Mouse (Mus musculus) frontal cortex, postnatal 25 days (tissue): ENCODE data around the gene Usp6nl.

Experiments used
- DNase-seq, 2 experiments: peaks; one replicate each; pipeline ENCODE4 v3.0.0; 2022; ENCODE audit warnings: low spot score in 2 of 2

Gene Usp6nl

DNA sequence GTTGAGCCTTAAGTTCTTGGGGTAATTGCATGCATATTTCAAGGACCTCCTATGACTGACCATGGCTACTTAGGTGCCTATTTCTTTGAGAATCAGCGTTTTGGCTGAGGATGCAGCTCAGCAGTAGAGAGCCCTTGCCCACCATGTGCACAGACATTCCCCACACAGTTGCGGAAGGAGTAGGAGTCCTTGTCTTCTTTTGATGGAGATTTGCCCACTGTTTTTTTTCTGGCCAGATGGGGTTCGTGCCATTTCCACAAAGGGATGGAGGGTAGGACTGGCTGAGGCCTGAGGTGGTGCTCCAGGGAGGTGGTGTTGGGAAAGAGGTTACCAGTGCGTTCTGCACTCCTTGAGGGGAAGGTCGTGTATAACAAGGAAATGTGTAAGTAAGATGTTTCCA, 91.9 kb downstream of the Usp6nl start:
- no peak for DNase-seq

DNA sequence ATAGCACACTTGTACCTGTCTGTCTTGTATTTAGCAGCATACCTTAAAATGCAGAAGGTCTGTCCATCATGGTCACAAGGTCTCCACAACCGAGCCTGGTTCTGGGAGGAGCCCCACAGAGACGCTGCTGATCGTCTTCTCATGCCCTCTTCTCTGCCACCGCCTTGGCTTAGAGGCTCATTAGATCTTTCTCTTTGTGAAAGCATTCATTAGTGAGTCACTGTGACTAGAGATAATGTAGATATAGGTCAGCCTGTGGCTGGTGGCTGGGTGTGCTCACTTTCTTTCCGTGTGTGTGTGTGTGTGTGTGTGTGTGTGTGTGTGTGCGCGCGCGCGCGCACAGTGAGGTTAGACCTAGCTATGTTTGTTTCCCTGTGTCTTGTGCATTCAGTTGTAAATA, 94.7 kb downstream of the Usp6nl start:
- no peak for DNase-seq

DNA sequence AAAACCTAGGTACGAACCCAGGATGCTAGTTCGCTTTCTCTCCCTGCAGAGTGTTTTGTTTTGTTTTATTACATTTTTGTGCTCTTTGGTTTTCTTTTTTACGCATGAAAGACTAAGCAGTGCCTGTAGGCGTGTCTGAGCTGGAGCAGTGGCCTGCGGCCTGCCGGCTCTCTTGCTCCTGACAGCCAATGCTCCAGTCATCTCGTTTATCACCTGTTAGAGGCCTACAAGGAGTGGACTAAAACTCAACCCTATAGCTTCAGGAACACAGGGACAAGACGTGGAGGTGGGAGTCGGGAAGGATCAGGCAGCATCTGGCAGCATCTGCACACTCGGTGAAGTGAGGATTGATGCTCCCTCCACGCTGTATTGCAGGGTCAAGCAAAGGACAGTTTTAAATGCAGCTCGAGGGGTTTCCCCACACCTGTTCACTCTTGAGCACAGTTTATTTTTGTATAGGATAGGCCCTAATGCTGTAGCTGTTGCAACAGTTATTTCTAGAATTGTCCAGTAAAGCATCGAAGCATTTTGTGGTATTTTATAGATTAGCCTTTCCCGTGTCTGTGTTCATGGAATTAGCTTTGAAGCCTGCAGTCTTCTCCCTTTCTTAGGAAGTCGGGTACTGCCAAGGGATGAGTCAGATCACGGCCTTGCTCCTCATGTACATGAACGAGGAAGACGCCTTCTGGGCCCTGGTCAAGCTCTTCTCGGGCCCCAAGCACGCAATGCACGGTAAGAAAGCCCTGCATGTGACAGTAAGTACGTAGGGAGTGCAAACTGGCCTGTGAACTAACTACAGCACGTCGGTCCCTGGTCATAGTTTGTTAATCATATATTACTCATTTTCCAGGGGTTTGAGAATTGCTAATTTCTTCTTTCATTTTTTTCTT, 101.4 kb downstream of the Usp6nl start:
- DNase-seq, result no peak

DNA sequence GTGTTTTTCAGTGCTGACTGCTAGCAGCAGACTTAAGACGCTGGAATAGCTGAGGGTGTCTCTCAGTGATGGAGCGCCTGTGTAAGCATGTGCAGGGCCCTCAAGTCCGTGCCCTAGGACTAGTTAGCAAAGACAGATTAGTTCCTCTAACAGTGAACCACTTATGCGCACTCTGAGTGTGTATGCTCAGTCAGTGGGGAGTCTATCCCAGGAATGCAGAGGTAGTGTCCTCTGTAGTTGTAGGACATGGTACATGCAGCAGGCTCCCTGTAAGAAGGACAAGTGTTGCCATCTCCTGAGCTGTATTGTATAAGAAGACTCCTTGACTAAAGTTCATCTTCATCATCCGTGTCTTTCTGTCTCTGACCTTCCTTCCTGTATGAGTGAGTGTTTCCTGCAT, 102.4 kb downstream of the Usp6nl start:
- DNase-seq, result no peak

DNA sequence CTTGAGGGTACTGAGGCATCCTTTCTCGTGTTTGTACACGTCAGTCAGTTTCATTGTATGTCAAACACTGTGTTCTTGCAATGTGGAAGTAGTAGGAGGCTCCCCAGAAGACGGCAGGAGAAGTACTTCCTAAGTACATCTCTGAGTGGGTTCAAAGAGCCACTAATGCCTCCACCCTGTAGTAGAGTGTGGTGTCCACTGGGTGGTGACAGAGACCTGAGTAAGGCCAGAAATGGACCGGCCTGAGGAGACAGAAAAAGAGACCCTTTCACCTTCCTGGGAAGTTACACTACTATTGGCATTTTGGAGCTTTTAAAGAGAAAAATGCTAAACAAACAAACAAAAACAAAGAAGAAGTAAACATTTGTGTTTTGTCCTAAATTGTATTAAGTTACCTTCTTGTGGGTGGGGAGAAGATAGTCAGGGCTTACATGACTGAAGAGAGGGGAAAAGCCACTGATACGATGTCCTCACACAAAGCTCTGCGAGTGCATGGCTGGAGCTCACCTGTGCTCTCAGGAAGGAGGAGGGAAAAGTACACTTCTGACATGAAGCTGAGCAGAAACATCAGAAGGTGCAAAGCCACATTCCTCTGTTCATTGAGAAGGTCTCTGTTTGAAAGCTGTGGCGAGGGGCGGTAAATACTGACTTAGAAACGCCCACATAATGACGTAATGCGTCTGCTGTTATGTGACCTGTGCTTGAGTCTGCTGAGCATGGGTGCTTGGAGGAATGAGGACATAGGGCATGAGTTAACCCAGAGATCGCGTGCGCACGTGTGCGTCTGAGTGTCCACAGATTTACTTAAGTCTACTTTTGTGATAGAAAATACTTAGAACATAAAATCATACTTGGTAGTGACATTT, 113.9 kb downstream of the Usp6nl start:
- peak in 1 of 2 experiments; percentile 24 for DNase-seq

DNA sequence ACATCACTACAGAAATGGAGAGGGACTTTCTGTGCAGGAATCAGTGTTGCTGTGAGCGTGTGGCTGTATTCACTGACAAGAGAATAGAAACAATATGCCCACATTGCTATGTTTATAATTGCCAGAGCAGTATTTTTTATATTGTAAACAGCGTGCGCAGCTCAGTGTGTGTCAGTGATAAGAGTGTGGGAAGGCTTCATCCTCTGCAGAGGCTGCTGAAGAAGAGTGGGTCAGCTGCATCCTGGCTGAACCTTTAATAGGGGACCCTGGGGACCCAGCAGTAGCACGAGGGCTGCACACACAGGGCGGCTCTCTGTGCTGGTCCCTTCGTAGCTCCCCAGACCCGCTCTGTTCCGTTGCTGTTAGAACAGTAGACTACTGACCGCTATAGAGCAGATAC, 119.2 kb downstream of the Usp6nl start:
- no peak for DNase-seq

DNA sequence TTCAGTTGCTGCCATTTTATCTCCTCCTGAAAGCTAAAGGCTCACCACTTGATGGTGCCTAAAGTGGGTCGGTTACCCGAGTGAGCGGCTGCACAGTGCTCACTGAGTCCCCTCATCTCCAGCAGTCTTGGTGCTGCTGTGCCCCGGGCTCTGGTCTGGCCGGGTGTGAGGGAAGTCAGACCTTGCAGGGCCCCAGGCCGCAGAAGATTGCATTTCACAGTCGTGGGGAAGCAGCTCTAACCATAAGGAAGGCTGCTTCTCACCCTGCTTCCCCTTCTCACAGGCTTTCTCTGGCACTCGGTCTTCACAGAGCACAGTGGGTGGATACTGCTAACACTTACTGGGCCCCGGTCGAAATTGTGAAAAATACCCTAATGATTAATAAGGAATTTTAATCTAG, 119.8 kb downstream of the Usp6nl start:
- DNase-seq, result no peak

DNA sequence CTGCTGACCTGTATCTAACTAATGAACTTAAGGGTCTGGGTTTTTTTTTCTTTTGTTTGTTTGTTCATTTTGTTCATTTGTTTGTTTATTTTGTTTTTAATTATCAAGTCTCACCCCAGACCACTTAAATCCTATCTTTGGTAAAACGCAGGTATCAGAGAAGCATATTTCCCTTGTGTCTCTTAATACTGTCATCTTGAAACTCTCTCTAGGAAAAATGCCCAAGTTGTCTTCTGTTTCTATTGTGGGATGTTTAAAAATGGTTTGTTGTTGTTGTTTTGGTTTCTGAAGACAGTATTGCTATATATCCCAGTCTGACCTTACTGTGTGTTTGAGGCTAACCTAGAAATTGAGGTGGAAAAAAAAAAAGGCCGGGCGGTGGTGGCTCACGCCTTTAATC, 121.5 kb downstream of the Usp6nl start:
- DNase-seq, result no peak

DNA sequence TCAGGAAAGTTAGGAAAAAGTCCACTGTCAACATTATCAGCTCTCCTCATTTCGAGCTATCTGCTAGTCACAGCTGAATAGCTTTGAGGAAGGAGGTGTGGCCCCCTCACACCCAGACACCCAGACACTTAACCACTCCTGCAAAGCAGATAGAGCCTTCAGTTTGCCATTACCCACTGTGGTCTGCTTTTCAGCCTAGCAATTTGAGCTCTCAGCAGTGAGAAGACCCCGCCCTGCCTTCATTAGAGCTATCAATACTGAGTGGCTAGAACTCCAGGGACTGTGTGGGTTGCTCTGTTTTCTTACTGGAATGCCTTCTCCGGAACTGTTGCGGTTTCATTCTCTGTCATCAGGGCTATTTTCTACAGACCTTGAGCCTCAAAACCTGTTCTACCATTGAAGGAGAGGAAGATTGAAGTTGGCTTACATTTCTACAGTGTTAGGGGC, 122.3 kb downstream of the Usp6nl start:
- DNase-seq, result no peak

DNA sequence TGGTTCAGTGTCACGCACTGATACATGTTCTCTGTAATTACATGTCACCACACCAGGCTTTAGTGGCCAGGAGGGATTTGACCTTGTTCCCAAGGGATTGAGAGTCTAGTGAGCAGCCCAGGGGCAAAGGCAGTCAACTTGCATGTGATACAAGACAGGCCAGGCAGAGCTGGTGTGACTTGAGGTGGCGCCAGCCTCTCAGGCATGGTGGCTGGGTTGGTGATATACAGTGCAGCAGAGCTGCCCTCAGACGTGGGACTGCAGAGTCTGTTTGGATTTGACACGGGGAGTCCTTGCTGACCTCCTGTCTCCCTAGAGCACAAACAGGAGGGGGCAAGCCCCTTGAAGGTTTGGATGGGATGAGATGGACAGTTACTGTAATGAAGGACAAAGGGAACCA, 123.4 kb downstream of the Usp6nl start:
- DNase-seq, result no peak

DNA sequence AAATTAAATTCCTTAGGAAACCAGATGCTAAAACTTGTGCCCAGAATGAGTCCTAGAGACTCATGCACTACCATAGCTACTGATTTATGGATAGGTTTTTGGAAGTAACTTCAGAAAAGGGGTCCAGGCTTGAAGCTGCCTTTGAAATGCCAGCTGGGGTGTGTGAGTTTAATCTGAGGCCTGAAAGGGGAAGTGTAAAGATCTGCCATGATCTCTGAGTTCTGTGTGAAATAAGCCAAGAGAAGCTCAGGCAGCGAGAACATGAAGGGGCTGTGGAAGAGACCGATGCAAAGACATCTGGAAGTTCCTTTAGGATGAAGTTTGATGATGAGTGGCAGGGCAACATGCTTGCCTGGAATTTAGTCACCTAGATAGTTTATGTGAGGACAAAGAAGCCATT, 126.4 kb downstream of the Usp6nl start:
- no peak for DNase-seq

DNA sequence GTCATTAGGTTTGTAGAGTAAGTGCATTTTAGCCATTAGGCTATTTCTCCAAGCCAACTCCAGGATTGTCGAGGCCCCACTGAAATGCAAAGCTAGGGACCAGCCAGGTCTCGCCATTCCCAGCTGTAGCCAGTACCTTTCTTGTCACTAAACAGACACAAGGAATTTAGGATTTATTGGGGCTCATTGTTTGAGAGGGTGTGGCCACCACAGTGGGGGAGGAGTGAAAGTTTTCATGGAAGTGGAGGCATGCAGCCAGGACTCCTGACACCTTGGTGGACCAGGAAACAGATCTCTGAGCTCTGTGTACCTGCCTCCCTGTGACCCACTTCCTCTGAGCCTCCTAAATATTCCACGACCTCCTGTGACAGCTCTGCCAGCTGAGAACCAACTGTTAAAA, 127.2 kb downstream of the Usp6nl start:
- DNase-seq, result no peak

DNA sequence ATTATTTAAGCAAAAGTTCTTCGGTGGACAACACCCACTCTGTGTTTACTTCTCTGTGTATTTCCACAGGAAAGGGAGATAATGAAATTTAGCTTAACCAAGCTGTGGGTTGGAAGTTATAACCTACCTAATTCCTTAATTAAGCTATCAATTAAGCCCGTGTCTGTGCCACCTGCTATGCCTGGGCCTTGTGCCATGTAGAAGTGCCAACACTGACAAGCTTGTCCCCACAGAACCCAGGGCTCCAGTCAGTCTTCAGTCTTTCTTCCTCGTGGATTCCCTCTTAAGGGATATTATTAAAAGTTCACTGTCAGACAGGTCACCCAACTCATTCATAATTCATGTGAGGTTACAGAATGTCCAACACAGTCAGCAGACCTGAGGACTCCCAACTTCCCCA, 128.1 kb downstream of the Usp6nl start:
- DNase-seq, result no peak

DNA sequence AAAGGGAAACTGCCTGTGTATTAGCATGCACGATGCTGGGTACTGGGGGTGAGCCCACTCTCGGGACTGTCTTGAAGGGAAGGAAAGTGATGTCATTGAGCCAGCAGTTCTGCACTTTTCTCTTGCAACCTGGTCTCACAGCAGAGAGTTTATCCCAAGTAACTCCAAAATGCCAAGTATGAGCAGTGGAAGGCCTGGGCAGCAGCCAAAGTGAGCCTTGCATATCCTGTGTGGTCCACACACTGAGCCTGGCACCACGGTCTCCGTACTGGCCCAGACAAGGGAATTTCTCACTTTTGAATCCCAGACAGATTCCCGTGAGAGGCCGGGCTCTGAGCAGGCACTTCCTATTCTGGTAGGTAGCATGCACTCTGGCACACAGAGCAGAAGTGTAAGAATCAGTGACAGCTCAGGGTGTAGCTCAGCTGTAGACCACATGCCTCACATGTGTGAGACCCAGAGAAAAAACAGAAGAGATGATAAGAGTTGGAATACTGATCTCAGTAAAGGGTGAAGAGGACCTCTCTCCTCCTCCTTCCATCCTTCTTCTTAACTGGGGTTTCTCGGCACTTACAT, 132.6 kb downstream of the Usp6nl start:
- DNase-seq, result no peak

DNA sequence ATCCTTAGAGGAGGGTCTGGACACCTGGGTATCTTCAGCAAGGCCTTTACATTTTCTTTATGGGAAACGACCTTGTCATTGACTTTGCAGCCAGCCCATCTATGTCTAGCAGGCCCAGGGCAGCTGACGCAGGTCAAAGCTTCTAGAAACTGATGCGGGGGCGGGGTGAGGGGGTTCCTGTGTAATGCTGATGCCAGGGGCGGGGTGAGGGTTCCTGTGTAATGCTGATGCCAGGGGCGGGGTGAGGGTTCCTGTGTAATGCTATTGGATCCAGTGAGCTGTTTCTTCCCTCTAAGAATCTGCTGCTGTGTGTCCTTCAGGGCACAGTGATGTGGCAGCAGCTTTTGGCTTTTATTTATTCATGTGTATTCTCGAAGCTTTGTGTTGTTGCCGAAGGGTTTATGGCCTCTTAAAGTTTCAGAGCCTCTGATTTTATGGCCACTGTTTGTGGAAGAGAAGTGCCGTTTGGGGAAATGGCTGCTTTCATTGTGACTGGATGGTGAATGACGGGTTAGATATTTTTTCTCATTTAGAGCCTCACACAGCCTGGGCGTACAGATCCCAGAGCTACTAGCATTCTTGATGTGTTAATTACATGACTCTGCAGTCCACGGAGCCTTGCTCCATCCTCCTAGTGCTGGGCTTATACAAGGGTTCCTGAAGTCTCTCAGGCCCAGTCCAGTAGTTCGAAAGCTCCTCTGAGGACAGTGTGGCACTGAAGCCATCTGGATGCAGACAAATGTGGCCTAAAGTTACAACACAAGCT, 137.0 kb downstream of the Usp6nl start:
- DNase-seq, result no peak

DNA sequence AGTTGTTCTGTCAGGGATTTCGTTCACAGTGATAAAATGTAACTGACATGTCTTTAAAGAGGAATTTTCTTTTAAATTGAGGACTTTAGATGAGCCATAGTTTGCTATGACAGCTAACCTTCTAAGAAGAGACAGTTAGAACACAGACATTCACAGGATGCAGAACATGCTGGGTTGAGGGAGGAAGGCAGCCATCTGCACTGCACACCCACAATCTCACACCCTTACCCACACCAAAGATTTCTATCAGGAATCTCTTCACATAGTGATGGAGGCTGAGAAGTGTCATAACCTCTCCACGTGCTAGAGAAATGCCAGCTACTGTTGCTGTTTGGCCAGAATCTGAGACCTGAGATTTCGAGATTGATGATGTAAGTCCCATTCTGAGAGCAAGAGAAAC, 139.8 kb downstream of the Usp6nl start:
- DNase-seq, result no peak

DNA sequence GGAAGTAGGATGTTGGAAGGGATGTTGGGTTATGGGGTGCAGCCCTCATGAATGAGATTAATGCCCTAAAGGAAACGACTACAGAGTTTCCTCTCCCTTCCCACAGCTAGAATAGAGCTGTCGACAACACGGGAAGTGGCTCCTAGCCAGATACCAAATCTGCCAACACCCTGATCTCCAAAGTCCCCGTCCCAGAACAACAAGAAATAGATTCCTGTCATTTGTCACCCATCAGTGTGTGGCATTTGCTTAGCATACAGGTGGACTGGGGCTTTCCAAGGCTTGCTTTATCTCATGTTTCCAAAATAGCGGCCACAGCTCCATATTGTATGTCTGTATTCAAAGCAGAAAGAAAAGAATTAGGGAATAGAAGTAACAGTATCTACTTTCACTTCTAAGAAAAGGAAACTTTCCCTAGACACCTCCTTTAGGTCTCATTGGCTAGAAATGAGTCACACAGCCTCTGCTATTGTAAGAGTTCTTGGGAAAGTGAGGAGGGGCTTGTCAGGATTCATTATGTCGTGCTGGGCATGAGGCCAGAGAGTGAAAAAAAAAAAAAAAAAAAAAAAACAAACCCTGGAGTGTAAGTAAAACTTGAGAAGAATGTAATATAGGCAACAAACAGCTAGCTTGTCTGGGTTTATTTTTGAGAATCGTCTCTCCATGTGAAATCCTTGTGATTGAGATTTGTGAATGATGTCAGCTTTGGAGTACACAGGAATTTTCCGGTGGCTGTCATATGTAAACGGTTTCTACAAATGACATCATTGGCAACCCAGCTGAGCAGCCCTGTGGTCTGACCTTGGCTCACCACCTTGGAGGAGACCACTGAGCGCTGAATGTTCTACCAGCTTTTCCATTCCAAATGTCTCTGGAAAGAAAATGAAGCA, 141.6 kb downstream of the Usp6nl start:
- DNase-seq, result no peak

DNA sequence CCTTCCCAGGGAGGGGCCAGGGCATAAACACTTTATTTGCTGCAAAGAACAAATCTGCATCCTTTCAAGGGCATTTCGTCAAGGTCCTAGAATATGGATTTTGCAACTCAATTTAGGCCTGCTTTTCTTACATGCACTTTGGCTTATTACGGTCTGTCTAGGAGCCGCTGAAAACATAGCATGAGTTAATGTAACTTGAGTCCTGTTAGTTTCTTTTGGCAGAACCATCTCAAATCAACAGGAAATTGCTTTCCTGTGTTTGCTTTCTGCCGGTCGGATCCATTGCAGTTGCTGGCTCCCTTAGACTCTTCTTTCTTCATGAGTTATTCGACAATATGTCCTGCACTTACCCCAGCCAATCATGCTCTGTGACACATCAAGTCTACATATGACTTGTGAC, 143.9 kb downstream of the Usp6nl start:
- DNase-seq, result no peak

DNA sequence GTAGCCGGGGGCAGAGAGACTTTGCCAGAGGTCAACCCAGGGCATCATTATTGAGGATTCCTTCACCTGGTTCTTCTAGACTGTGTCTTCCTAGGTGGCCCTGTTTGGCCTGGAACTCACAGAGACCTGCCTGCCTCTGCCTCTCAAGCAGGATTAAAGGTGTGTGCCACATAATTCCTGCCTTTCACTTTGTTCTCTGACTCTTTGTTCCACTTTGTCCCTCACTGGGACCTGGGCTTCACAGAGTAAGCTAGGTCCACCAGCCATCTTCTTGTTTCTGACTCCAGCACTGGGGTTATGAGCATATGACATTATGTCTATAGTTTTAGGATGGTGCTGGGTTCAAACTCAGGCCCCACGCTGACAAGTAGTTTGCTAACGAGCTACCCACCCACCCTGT, 144.9 kb downstream of the Usp6nl start:
- DNase-seq, result no peak

DNA sequence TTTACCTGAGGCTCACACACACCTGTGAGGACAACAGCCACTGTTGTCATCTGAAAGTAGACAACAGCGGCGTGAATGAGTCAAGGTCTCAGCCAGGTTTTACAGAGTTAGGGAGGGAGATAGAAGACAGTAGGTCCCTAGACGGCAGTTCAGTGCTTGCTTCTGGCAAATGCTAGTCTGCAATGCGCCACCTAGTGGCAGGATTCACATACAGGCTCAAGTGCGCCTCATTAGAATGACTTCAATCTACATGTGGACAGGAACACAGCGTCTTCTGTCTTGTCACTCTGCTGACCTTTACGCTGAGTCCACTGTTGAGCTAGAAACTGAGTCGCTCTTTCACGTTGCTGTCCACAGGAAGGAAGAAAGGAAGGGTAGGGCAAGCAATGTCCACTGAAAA, 146.7 kb downstream of the Usp6nl start:
- DNase-seq, result peak; percentile 53 to 59

DNA sequence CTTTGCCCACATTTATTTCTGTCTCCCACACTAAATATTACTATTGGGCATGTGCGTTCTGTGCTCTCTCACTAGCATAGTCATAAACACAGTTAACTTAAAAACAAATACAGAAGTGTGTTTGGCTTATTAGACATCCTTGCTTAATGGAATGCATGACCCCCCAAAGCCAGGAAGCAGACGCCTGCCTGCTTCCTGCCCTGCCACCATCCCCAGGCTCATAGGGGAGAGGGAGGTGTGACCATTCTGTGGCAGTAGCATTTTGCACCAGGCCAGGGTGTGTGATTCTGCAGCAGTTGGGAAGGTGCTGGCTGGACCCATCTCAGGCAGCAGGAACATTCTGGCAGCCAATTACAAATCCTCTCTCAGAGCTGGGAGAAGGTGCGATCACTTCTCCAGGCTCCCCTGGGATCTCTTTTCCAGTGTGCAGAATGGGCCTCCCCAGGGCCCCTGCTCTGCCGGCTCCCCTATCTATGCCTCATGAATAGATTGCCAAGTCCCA, 148.7 kb downstream of the Usp6nl start:
- DNase-seq, result no peak
